Mouse (Mus musculus) heart, postnatal 0 days (tissue): Measurements from ENCODE around the gene Vmn1r207-ps.
"Not testable (repeated sequence)": the region's sequence is repeated elsewhere in the genome, so short reads cannot be mapped to it uniquely, and the experiment has no call there.

Experiments used
- CTCF ChIP-seq: IDR thresholded peaks from 2 replicates; pipeline ENCODE4 v1.5.1; 2016; ENCODE audit warnings: antibody characterized with exemption, control low read depth, low read depth
- EP300 ChIP-seq: IDR thresholded peaks from 2 replicates; pipeline ENCODE4 v1.6.1; 2016; ENCODE audit warnings: antibody characterized with exemption, low read depth

GRCm38 (mm10) chr13:22771592-22771991 lies 42.2 kb upstream of the Vmn1r207-ps start:
- TF ChIP-seq CTCF, EP300: not testable (repeated sequence)
